Mouse (Mus musculus) gastrocnemius, postnatal 14 days (tissue): Measurements from ENCODE around the gene Mxra7. TPM values are rescaled to one million over a fixed set of nuclear protein-coding genes. Genes with fewer than 3 reads are reported as not detected.
A peak's percentile ranks its signal among the peaks of the same experiment; 100 is the strongest.

Source experiments
- DNase-seq: peaks from one replicate; pipeline ENCODE4 v3.0.0; 2021; ENCODE audit warnings: mixed read lengths
- intact Hi-C: fragments of 180-260 bp; cut with DNase I; formaldehyde crosslinking; loops from one replicate; pipeline ENCODE4 v1.15.1; 2025; ENCODE audit warnings: low total_unique reads
- total RNA-seq, 2 experiments: library from RNA; stranded (reverse); gene quantifications; 2 replicates each; pipeline ENCODE4 v1.2.3; 2021

Mxra7 gene
- total RNA-seq, 2 experiments from 2014 or later = 23.1 to 29.6 TPM

- intact Hi-C loops = no loop called here
- no peak for DNase-seq
Measured at GRCm38 (mm10) chr11:116822215-116822614, 5.6 kb downstream of the Mxra7 start.

- DNase-seq = no peak
- intact Hi-C loops = no loop called here
Measured at GRCm38 (mm10) chr11:116821057-116821940, 6.5 kb downstream of the Mxra7 start.

GRCm38 (mm10) chr11:116819932-116820593, 7.8 kb downstream of the Mxra7 start:
- intact Hi-C loops = no loop called here
- DNase-seq = no peak

- intact Hi-C loops = no loop called here
Measured at GRCm38 (mm10) chr11:116818722-116819121, 9.1 kb downstream of the Mxra7 start.

GRCm38 (mm10) chr11:116817567-116817966, 10.3 kb downstream of the Mxra7 start:
- DNase-seq = no peak
- intact Hi-C loops = no loop called here

More at GRCm38 (mm10) chr11:116818722-116819121, 9.1 kb downstream of the Mxra7 start:
- no peak for DNase-seq

GRCm38 (mm10) chr11:116816769-116817168, 11.1 kb downstream of the Mxra7 start:
- peak; percentile 71 for DNase-seq
- intact Hi-C loops = no loop called here

- intact Hi-C loops = no loop called here
- DNase-seq = no peak
Measured at GRCm38 (mm10) chr11:116814884-116815415, 12.9 kb downstream of the Mxra7 start.

GRCm38 (mm10) chr11:116814076-116814883, 13.6 kb downstream of the Mxra7 start:
- DNase-seq = peak; percentile 87
- intact Hi-C loops = no loop called here

GRCm38 (mm10) chr11:116813610-116814009, 14.2 kb downstream of the Mxra7 start:
- intact Hi-C loops = no loop called here
- no peak for DNase-seq

GRCm38 (mm10) chr11:116812793-116813529, 14.9 kb downstream of the Mxra7 start:
- intact Hi-C loops = no loop called here
- no peak for DNase-seq

- peak; percentile 61 for DNase-seq
- intact Hi-C loops = no loop called here
Measured at GRCm38 (mm10) chr11:116810983-116811901, 16.6 kb downstream of the Mxra7 start.

GRCm38 (mm10) chr11:116810528-116810927, 17.3 kb downstream of the Mxra7 start:
- intact Hi-C loops = no loop called here
- DNase-seq = no peak

GRCm38 (mm10) chr11:116809520-116809919, 18.3 kb downstream of the Mxra7 start:
- DNase-seq = no peak

GRCm38 (mm10) chr11:116808811-116809395, 18.9 kb downstream of the Mxra7 start:
- intact Hi-C loops = loop anchor here (5.0 kb wide), 1 partner anchor 152 kb away; no protein-coding TSS in a partner anchor
- DNase-seq = peak; percentile 14

More at GRCm38 (mm10) chr11:116809520-116809919, 18.3 kb downstream of the Mxra7 start:
- intact Hi-C loops = loop anchor here (5.0 kb wide), 1 partner anchor 152 kb away; no protein-coding TSS in a partner anchor

GRCm38 (mm10) chr11:116807938-116808606, 19.8 kb downstream of the Mxra7 start:
- intact Hi-C loops = loop anchor here (5.0 kb wide), 1 partner anchor 151 kb away; no protein-coding TSS in a partner anchor
- DNase-seq = peak; percentile 88

GRCm38 (mm10) chr11:116807526-116807925, 20.3 kb downstream of the Mxra7 start:
- DNase-seq = no peak
- intact Hi-C loops = loop anchor here (5.0 kb wide), 1 partner anchor 150 kb away; no protein-coding TSS in a partner anchor

GRCm38 (mm10) chr11:116807116-116807515, 20.7 kb downstream of the Mxra7 start:
- DNase-seq = peak; percentile 13
- intact Hi-C loops = loop anchor here (5.0 kb wide), 1 partner anchor 150 kb away; no protein-coding TSS in a partner anchor
